Comparison of ENCODE assay signal across 14 mouse cellular contexts in the genomic region with DNA sequence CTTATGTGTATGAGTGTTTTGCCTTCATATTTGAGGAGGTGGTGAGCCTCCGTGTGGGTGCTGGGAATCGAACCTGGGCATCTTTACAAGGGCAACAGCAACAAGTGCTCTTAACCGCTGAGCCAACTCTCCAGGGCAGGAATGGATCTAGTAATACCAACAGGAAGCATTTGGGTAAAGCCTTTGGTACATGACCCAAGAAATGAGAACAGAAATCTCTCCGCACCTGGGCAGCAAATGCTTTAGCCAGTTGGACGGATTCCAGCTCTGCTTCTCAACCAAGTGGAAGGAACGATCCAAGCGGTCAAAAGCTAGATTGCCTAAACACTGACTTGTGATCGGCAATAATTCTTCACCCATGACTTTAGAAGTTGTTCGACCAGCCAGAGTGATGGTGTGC. TPM values are rescaled to one million over a fixed set of nuclear protein-coding genes. Genes with fewer than 3 reads are reported as not detected.
DNase-seq lines count a peak whose midpoint lies in the region; ATAC-seq and TF ChIP-seq lines count a peak whose summit lies in the region.
"Had no signal": no experiment of that assay in that cellular context is flagged by ENCODE, and none has a peak within 500 bp of the region (broad histone marks: within the 10 kb centered on the region; RNA-seq: fewer than 3 reads in every experiment).

No protein-coding gene starts in this region.

- H3K4me2 ChIP-seq in forebrain, embryonic 11.5 days (ENCODE audit: low read depth, low read length, severe bottlenecking): no peak overlapping the region
- H3K4me2 ChIP-seq in forebrain, embryonic 12.5 days: no peak overlapping the region
- H3K4me2 ChIP-seq in intestine, postnatal 0 days (replicated peaks; ENCODE audit: low read depth): no peak overlapping the region

- H3K36me3 ChIP-seq in forebrain, embryonic 11.5 days (ENCODE audit: control insufficient read depth, insufficient read depth, low read length): no peaks in the 10 kb centered on the region
- H3K36me3 ChIP-seq in forebrain, embryonic 12.5 days (replicated peaks): no peaks in the 10 kb centered on the region
- H3K36me3 ChIP-seq in macrophage (ENCODE audit: inconsistent target): no peaks in the 10 kb centered on the region
- H3K36me3 ChIP-seq in intestine, postnatal 0 days (ENCODE audit: control insufficient read depth, insufficient read depth): no peaks in the 10 kb centered on the region
- H3K36me3 ChIP-seq: lung, embryonic 15.5 days; midbrain, embryonic 10.5 days; neural tube, embryonic 15.5 days had no signal

- WGBS in forebrain, embryonic 11.5 days: 92% methylated on average over 9 of the region's 9 CpGs
- 92% methylated on average over 9 of the region's 9 CpGs for WGBS in forebrain, embryonic 12.5 days
- 92% methylated on average over 9 of the region's 9 CpGs for WGBS in macrophage (ENCODE audit: missing documents)
- 90% methylated on average over 9 of the region's 9 CpGs for WGBS in intestine, postnatal 0 days

- H3K9ac ChIP-seq in forebrain, embryonic 11.5 days (ENCODE audit: low read length): no peak overlapping the region
- no peak overlapping the region for H3K9ac ChIP-seq in forebrain, embryonic 12.5 days
- H3K9ac ChIP-seq in intestine, postnatal 0 days (ENCODE audit: low read depth, low read length): no peak overlapping the region
- H3K9ac ChIP-seq: neural tube, embryonic 15.5 days had no signal

- H3K9me3 ChIP-seq in forebrain, embryonic 11.5 days (ENCODE audit: control insufficient read depth, low read length): no peaks in the 10 kb centered on the region
- no peaks in the 10 kb centered on the region for H3K9me3 ChIP-seq in forebrain, embryonic 12.5 days
- no peaks in the 10 kb centered on the region for H3K9me3 ChIP-seq in intestine, postnatal 0 days (ENCODE audit: control insufficient read depth)
- H3K9me3 ChIP-seq: forebrain, embryonic 13.5 days; lung, embryonic 15.5 days; midbrain, embryonic 10.5 days; neural tube, embryonic 15.5 days had no signal

- TF ChIP-seq CTCF in intestine, postnatal 0 days (IDR thresholded peaks at IDR 0.05; ENCODE audit: low read depth): no peak

- DNase-seq in forebrain, embryonic 11.5 days (ENCODE audit: low spot score): peak; percentile 38
- peak; percentile 54 to 67 for DNase-seq in lung, adult 18-20 months
- DNase-seq in lung, postnatal 4 days: no peak
- DNase-seq in gonadal fat pad, adult 2 months (ENCODE audit: low read depth): peak; percentile 90
- no peak for DNase-seq in thymus, postnatal 25 days
- DNase-seq: cerebellum, adult 8-10 months; right cerebral cortex, postnatal 25 days had no signal

- no peak for ATAC-seq in forebrain, embryonic 11.5 days (replicated peaks; ENCODE audit: low FRiP score)
- ATAC-seq in forebrain, embryonic 12.5 days (ENCODE audit: low FRiP score): no peak
- ATAC-seq in intestine, postnatal 0 days: no peak

- peaks cover 2% of the 10 kb centered on the region; the same call in 1 of the 2 replicates for H3K4me1 ChIP-seq in forebrain, embryonic 11.5 days (replicated peaks; ENCODE audit: control insufficient read depth, insufficient read depth, low read length)
- no peaks in the 10 kb centered on the region for H3K4me1 ChIP-seq in forebrain, embryonic 12.5 days
- no peaks in the 10 kb centered on the region for H3K4me1 ChIP-seq in intestine, postnatal 0 days (replicated peaks; ENCODE audit: control insufficient read depth, insufficient read depth, low read length)
- H3K4me1 ChIP-seq: forebrain, embryonic 13.5 days had no signal

- no peak overlapping the region for H3K4me3 ChIP-seq in forebrain, embryonic 11.5 days (ENCODE audit: low read depth, low read length)
- H3K4me3 ChIP-seq in forebrain, embryonic 12.5 days (replicated peaks): no peak overlapping the region
- H3K4me3 ChIP-seq in macrophage (ENCODE audit: inconsistent target): no peak overlapping the region
- no peak overlapping the region for H3K4me3 ChIP-seq in intestine, postnatal 0 days (ENCODE audit: low read depth, low read length)

- no peak overlapping the region for H3K27ac ChIP-seq in forebrain, embryonic 11.5 days (ENCODE audit: low read depth, low read length)
- H3K27ac ChIP-seq in forebrain, embryonic 12.5 days: no peak overlapping the region
- peak overlapping the region; percentile 88 for H3K27ac ChIP-seq in macrophage
- H3K27ac ChIP-seq in intestine, postnatal 0 days (ENCODE audit: low read depth, low read length): no peak overlapping the region
- H3K27ac ChIP-seq: forebrain, embryonic 13.5 days; midbrain, embryonic 10.5 days; neural tube, embryonic 15.5 days had no signal

- H3K79me2 ChIP-seq in macrophage (ENCODE audit: inconsistent target): peaks cover 18% of the 10 kb centered on the region

- H3K27me3 ChIP-seq in forebrain, embryonic 11.5 days (ENCODE audit: control insufficient read depth, insufficient read depth, low read length): no peaks in the 10 kb centered on the region
- H3K27me3 ChIP-seq in forebrain, embryonic 12.5 days: 0 out of 2 replicates have a peak, but pooled peaks cover 10% of the 10 kb centered on the region
- H3K27me3 ChIP-seq in intestine, postnatal 0 days (replicated peaks; ENCODE audit: control insufficient read depth, insufficient read depth, low read length): no peaks in the 10 kb centered on the region
- H3K27me3 ChIP-seq: lung, embryonic 15.5 days had no signal

RNA-seq across cellular contexts. Expression of a gene that starts 0.6 kb away (rescaled TPM):
- 0.80 and 1.3 TPM in 2 replicates for polyA plus RNA-seq in forebrain, embryonic 11.5 days (2014; fragmentation: Nextera tagmentation; extraction: Ambion mirVana)
- 1.6 and 2.2 TPM in 2 replicates for polyA plus RNA-seq in forebrain, embryonic 12.5 days (2016; fragmentation: Nextera tagmentation; extraction: Ambion mirVana)
- polyA plus RNA-seq in gonadal fat pad, adult 2 months (2012; rRNA removed): 2.9 and 3.1 TPM in 2 replicates
- 100 to 1,000 TPM in 25 of 26 experiments, 10 to 100 TPM in 1; 96.7 to 290 (median 134) TPM for total RNA-seq in macrophage (2018; cell fraction: chromatin; rRNA removed)
- 10 to 100 TPM in 24 of 26 experiments, 1 to 10 TPM in 2; 9.5 to 19.4 (median 12.8) TPM for total RNA-seq in macrophage (2018; cell fraction: cytosol; rRNA removed)
- 100 to 1,000 TPM in 7 of 26 experiments, 10 to 100 TPM in 19; 54.1 to 169 (median 76.7) TPM for total RNA-seq in macrophage (2018; cell fraction: nucleus; rRNA removed)
- 7.5 to 13.0 TPM (median 12.4 TPM) in 3 replicates for polyA plus RNA-seq in macrophage (2018)
- 0.85 and 1.6 TPM in 2 replicates for polyA plus RNA-seq in intestine, postnatal 0 days (2015; fragmentation: Nextera tagmentation; extraction: Ambion mirVana)

RNA-seq across cellular contexts. Expression of a gene that starts 8.7 kb away (rescaled TPM):
- 2.9 and 3.2 TPM in 2 replicates for polyA plus RNA-seq in forebrain, embryonic 11.5 days (2014; fragmentation: Nextera tagmentation; extraction: Ambion mirVana)
- 3.8 and 4.2 TPM in 2 replicates for polyA plus RNA-seq in forebrain, embryonic 12.5 days (2016; fragmentation: Nextera tagmentation; extraction: Ambion mirVana)
- 2.7 and 3.6 TPM in 2 replicates for polyA plus RNA-seq in gonadal fat pad, adult 2 months (2012; rRNA removed)
- 100 to 1,000 TPM in 5 of 26 experiments, 10 to 100 TPM in 21; 19.7 to 145 (median 77.4) TPM for total RNA-seq in macrophage (2018; cell fraction: chromatin; rRNA removed)
- 100 to 1,000 TPM in 23 of 26 experiments, 10 to 100 TPM in 3; 72.1 to 179 (median 127) TPM for total RNA-seq in macrophage (2018; cell fraction: cytosol; rRNA removed)
- total RNA-seq in macrophage (2018; cell fraction: nucleus; rRNA removed): 100 to 1,000 TPM in 22 of 26 experiments, 10 to 100 TPM in 4; 59.3 to 215 (median 137) TPM
- 54.9 to 117 TPM (median 84.8 TPM) in 3 replicates for polyA plus RNA-seq in macrophage (2018)
- polyA plus RNA-seq in intestine, postnatal 0 days (2015; fragmentation: Nextera tagmentation; extraction: Ambion mirVana): 63.0 and 71.8 TPM in 2 replicates

RNA-seq across cellular contexts. Expression of a gene that starts 56.4 kb away (rescaled TPM):
- 82.8 and 86.8 TPM in 2 replicates for polyA plus RNA-seq in forebrain, embryonic 11.5 days (2014; fragmentation: Nextera tagmentation; extraction: Ambion mirVana)
- polyA plus RNA-seq in forebrain, embryonic 12.5 days (2016; fragmentation: Nextera tagmentation; extraction: Ambion mirVana): 74.2 and 80.9 TPM in 2 replicates
- polyA plus RNA-seq in gonadal fat pad, adult 2 months (2012; rRNA removed): 12.7 and 22.1 TPM in 2 replicates
- total RNA-seq in macrophage (2018; cell fraction: chromatin; rRNA removed): 10 to 100 TPM; 16.8 to 93.6 (median 62.1) TPM
- 10 to 100 TPM; 11.8 to 25.0 (median 18.4) TPM for total RNA-seq in macrophage (2018; cell fraction: cytosol; rRNA removed)
- total RNA-seq in macrophage (2018; cell fraction: nucleus; rRNA removed): 10 to 100 TPM; 12.7 to 80.8 (median 36.4) TPM
- polyA plus RNA-seq in macrophage (2018): 19.1 to 28.7 TPM (median 24.0 TPM) in 3 replicates
- polyA plus RNA-seq in intestine, postnatal 0 days (2015; fragmentation: Nextera tagmentation; extraction: Ambion mirVana): 99.6 and 108 TPM in 2 replicates

Comparison
In these comparisons a context has a peak if more than half of its experiments do, and no peak if none do; other contexts are left out.
1. DNase-seq: peak in forebrain, embryonic 11.5 days (single experiment), lung, adult 18-20 months (2 of 2) and gonadal fat pad, adult 2 months (single experiment); none in lung, postnatal 4 days (0 of 2) and thymus, postnatal 25 days (single experiment).
2. RNA of a gene that starts 8.7 kb away (polyA plus RNA-seq): 54.9 to 117 TPM in macrophage and 63.0 to 71.8 TPM in intestine, postnatal 0 days; 3.8 to 4.2 TPM in forebrain, embryonic 12.5 days, 2.9 to 3.2 TPM in forebrain, embryonic 11.5 days and 2.7 to 3.6 TPM in gonadal fat pad, adult 2 months; every median in the first group is over 10 times any median in the second.